Mouse (Mus musculus) G1E-ER4 (cell line): ENCODE measurements around the gene Sema3a. TPM values are rescaled to one million over a fixed set of nuclear protein-coding genes. Genes with fewer than 3 reads are reported as not detected.

ENCODE experiments used
- GATA1 ChIP-seq: IDR thresholded peaks from one replicate; pipeline ENCODE4 v1.8.0; 2012; ENCODE audit warnings: low read length, inconsistent platforms
- polyA plus RNA-seq: library from polyadenylated mRNA; stranded (reverse); fragments of >175 nt; gene quantifications from 2 replicates; pipeline ENCODE4 v1.2.3, GENCODE M21; 2012

The Sema3a gene
- polyA plus RNA-seq, 1 experiment: 0.06 TPM

- no peak for TF ChIP-seq GATA1
These were observed 131.1 kb downstream of the Sema3a start for GRCm38 (mm10) chr5:13256321-13256720.

- no peak for TF ChIP-seq GATA1
These were observed 137.9 kb downstream of the Sema3a start for GRCm38 (mm10) chr5:13263087-13263486.

GRCm38 (mm10) chr5:13263539-13263938, 138.3 kb downstream of the Sema3a start:
- TF ChIP-seq GATA1: no peak

GRCm38 (mm10) chr5:13312667-13313066, 187.5 kb downstream of the Sema3a start:
- TF ChIP-seq GATA1: no peak

GRCm38 (mm10) chr5:13313977-13314376, 188.8 kb downstream of the Sema3a start:
- no peak for TF ChIP-seq GATA1

GRCm38 (mm10) chr5:13318728-13319429, 193.7 kb downstream of the Sema3a start:
- no peak for TF ChIP-seq GATA1

- no peak for TF ChIP-seq GATA1
These were observed 194.9 kb downstream of the Sema3a start for GRCm38 (mm10) chr5:13320138-13320537.

- no peak for TF ChIP-seq GATA1
These were observed 202.1 kb downstream of the Sema3a start for GRCm38 (mm10) chr5:13327281-13327680.

GRCm38 (mm10) chr5:13331412-13331811, 206.2 kb downstream of the Sema3a start:
- no peak for TF ChIP-seq GATA1

GRCm38 (mm10) chr5:13337665-13338064, 212.5 kb downstream of the Sema3a start:
- no peak for TF ChIP-seq GATA1

- no peak for TF ChIP-seq GATA1
These were observed 221.9 kb downstream of the Sema3a start for GRCm38 (mm10) chr5:13347068-13347467.

GRCm38 (mm10) chr5:13351611-13352010, 226.4 kb downstream of the Sema3a start:
- no peak for TF ChIP-seq GATA1

- TF ChIP-seq GATA1: no peak
These were observed 227.8 kb downstream of the Sema3a start for GRCm38 (mm10) chr5:13352995-13353394.

- TF ChIP-seq GATA1: no peak
These were observed 228.3 kb downstream of the Sema3a start for GRCm38 (mm10) chr5:13353539-13353938.

GRCm38 (mm10) chr5:13354913-13355312, 229.7 kb downstream of the Sema3a start:
- TF ChIP-seq GATA1: no peak

- TF ChIP-seq GATA1: no peak
These were observed 233.6 kb downstream of the Sema3a start for GRCm38 (mm10) chr5:13358770-13359169.

GRCm38 (mm10) chr5:13360711-13361110, 235.5 kb downstream of the Sema3a start:
- no peak for TF ChIP-seq GATA1

- no peak for TF ChIP-seq GATA1
These were observed 239.9 kb downstream of the Sema3a start for GRCm38 (mm10) chr5:13365108-13365507.

GRCm38 (mm10) chr5:13379223-13379622, 254.0 kb downstream of the Sema3a start:
- TF ChIP-seq GATA1: no peak
